Mouse (Mus musculus) lung, postnatal 0 days (tissue): ENCODE measurements at regions not wholly inside any gene's neighbourhood (a gene's known extent, or its start where the extent isn't known, plus 50 kb on each side); places are given as distances from the start of the nearest gene placed in this dataset.

Experiments used
- CTCF ChIP-seq: IDR thresholded peaks from 2 replicates; pipeline ENCODE4 v1.5.1; 2016; ENCODE audit warnings: antibody characterized with exemption, mild to moderate bottlenecking
- EP300 ChIP-seq: IDR thresholded peaks from 2 replicates; pipeline ENCODE4 v1.6.1; 2016; ENCODE audit warnings: antibody characterized with exemption, mild to moderate bottlenecking, control low read depth

- TF ChIP-seq CTCF (no peak), EP300 (no peak)
These were observed 168.8 kb upstream of the Arid1b start for GRCm38 (mm10) chr17:4825221-4825895.
